Mouse (Mus musculus) right cerebral cortex, postnatal 10 days (tissue): Measurements from ENCODE around the gene Rac3.

Experiments
- DNase-seq, 2 experiments: peaks; one replicate each; pipeline ENCODE4 v3.0.0; 2021; ENCODE audit warnings: low spot score in 2 of 2

Rac3 gene

GRCm38 (mm10) chr11:120706120-120706519 is 15.2 kb upstream of the Rac3 start:
- DNase-seq = no peak

GRCm38 (mm10) chr11:120707225-120707624 is 14.0 kb upstream of the Rac3 start:
- no peak for DNase-seq

GRCm38 (mm10) chr11:120707969-120708368 is 13.3 kb upstream of the Rac3 start:
- no peak for DNase-seq

DNA sequence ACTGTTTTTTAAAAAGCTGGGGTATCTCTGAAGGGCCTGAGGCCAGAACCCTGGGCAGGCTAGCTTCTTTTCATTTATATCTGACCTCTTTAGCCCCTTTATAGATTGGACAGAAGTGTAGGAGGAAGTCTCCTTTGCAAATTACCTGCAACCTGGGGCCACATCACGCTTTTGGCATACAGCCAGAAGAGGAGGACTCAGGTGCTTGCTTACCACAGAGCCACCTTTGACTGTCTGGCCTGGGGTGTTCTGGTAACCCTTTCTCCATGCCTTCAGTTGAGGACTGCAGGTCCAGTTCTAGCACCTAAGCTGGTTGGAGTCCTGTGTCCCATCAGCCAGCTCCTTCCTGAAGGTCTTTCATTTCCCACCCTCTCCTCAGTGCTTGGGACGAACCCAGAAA is 11.7 kb upstream of the Rac3 start:
- no peak for DNase-seq

DNA sequence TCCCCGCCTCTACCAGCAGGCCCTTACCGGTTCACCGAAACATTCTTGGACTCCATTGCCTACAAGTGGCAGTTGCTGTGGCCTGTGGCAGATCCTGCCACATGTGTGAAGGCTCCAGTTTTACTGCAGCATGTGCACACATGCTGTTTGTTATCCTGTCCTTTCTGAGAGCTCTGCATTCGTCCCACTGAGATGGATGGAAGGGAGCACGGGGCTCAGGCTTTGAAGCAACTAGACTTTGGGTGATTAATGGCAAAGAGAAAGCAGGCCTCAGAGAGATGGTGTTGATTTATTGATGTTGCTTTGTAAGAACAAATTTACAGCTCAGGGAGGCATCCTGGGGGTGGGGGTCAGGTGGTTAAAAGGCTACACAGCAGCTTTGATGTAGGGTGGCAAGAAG is 10.6 kb upstream of the Rac3 start:
- DNase-seq = no peak

GRCm38 (mm10) chr11:120711980-120712604 is 9.2 kb upstream of the Rac3 start:
- DNase-seq = no peak

DNA sequence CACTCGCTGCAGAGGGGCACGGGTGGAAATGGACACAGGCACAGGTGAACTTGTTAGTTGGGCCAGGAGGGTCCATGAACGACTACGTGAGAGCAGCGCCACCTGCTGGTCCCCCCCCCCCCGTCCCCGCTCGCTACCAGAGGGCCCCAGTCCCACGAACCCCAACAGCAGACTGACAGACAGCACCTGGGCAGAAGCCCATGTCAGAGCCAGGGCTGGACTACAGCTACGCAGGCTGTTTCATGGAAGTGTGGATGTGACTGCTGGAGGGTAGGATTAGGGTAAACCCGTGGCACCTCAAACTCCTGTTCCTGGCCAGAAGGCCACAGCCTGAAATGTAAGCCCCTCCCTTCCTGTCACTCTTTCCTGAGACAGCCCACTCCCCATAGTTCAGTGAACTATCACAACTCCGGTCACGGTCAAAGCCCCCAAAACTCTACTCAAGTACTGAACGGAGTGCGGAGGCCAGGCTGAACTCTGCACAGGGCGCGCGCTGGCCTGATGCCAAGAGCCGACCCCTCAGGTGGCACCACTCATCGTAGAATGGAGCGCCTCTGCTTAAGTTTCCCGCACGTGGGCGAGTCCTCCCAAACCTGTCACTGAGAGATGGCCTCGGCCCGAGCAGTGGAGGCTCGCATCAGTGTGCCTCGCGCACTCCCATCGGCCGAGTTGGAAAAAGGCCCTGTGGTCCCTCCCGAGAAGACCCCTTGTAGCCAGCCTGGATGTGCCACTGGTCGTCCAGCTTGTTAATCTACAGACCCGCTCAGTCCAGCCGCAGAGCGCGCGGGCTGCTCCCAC is 8.3 kb upstream of the Rac3 start:
- peak; percentile 66 to 77 for DNase-seq

GRCm38 (mm10) chr11:120713580-120714518 is 7.4 kb upstream of the Rac3 start, which contains the start of the genes Cenpx and Lrrc45:
Gene Cenpx (minus strand): TSS chr11:120713738.
Gene Lrrc45 (plus strand): TSS chr11:120713925.
- peak; percentile 99 for DNase-seq

GRCm38 (mm10) chr11:120714546-120714945 is 6.7 kb upstream of the Rac3 start:
- DNase-seq = no peak

- no peak for DNase-seq
Measured at GRCm38 (mm10) chr11:120715131-120715530, 6.1 kb upstream of the Rac3 start.

DNA sequence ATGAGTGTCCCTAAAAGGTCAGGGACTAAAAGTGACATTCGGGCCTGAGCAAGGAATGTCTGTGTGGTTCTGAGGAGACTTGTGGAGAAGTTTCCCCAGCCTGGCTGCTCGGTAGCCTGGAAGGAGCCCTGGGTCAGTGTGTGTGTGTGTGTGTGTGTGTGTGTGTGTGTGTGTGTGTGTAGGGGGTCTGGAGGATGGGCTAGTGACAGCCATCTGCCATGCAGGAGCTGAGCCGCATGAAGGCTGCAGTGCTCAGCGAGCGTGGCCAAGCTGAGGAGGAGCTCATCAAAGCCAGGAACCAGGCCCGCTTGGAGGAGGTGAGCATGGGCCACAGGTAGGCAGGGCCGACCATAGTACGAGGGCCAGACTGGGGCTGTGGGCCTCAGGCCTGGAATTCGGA is 2.0 kb upstream of the Rac3 start:
- no peak for DNase-seq

GRCm38 (mm10) chr11:120719841-120720376 is 1.4 kb upstream of the Rac3 start:
- DNase-seq = peak in 1 of 2 experiments; percentile 44

GRCm38 (mm10) chr11:120720450-120720849 is 820 bp upstream of the Rac3 start:
- DNase-seq = peak; percentile 87 to 95

DNA sequence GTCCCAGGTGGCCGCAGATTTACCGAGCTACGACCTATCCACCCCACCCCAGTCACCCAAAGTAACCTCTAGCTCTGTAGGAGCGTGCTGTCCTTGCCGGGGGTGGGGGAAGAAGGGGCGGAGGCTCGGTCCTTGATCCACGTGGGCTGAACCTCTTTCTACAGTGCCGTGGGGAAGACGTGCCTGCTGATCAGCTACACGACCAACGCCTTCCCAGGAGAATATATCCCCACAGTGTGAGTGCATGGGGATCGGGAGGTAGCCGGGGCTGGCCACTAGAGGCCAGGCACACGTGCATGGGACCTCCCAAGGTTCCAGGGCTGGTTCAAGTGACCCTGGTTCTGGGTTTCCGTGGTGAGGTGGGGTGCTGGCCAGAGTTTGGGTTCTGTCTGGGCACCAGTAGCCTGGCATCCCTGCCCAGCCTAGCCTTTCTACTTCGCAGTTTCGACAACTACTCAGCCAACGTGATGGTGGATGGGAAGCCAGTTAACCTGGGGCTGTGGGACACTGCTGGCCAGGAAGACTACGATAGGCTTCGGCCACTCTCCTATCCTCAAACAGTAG is 879 bp downstream of the Rac3 start:
- peak in 1 of 2 experiments; percentile 57 for DNase-seq

DNA sequence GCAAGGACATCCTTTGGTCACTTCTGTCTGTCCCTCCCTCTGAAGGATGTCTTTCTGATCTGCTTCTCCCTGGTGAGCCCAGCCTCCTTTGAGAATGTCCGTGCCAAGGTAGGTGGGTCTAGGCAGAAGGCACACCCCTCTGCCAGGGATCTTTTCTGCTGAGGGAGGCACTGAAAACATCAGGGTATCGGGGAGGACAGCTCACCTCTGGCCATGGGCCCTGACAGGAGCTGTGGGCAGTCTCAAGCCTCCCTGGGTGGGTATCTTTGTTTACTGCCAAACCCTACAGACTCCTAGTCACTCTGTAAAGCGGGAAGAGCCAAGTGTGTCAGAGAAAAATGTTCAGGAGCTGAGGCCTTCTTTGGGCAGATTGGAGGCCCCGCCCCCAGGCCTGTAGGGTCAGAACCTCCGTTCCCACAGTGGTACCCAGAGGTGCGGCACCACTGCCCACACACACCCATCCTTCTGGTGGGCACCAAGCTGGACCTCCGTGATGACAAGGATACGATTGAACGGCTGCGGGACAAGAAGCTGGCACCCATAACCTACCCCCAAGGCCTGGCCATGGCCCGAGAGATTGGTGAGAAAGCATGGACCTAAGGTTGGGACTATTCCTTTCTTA is 1.6 kb downstream of the Rac3 start:
- DNase-seq = no peak

DNA sequence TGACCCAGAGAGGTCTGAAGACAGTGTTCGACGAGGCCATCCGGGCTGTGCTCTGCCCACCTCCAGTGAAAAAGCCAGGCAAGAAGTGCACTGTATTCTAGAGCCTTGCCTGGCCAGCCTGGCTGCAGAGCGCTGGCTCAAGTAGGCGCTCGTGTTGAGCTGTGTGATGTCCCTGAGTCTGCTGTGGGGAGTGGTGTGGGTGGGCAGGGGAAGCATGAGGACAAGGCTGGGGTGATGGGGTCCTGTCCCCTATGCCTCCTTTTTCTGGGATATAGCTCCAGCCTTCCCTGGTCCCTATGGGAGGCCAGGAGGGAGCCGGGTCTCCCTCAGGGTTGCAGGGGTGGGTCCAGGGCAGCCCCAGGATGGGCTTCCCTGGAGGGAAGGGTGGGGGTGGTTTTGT is 2.2 kb downstream of the Rac3 start:
- no peak for DNase-seq

GRCm38 (mm10) chr11:120726243-120727168 is 5.2 kb downstream of the Rac3 start:
- no peak for DNase-seq

DNA sequence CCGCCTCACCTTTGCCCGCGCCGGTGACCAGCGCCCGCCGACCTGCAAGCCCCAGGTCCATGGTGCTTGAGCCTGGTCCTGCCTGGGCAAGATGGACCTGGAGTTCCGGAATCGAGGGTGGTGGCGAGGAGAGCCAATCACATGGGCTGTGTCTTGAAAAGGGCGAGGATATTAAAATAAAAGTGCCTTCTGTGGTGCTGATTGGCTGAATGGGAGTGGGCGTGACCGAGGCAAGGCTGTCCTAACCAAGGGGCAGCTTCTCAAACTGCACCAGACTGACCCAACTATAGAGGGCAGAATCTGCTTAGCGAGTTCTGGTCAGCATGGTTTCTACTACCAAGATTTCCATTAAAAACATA is 5.9 kb downstream of the Rac3 start, which contains the start of gene Dcxr:
Gene Dcxr (minus strand): TSS at position 113 of the 359 bp plus-strand sequence.
- DNase-seq = peak; percentile 88 to 90

GRCm38 (mm10) chr11:120727564-120727963 is 6.3 kb downstream of the Rac3 start:
- no peak for DNase-seq
